Mouse (Mus musculus) A20 (cell line): Measurements from ENCODE around the gene Herc1.
"Not testable (repeated sequence)": the region's sequence is repeated elsewhere in the genome, so short reads cannot be mapped to it uniquely, and the experiment has no call there.

ENCODE experiments used
- DNase-seq: peaks from one replicate; pipeline ENCODE4 v3.0.0-alpha.2; 2011; ENCODE audit warnings: low read depth, low spot score

The Herc1 gene

DNA sequence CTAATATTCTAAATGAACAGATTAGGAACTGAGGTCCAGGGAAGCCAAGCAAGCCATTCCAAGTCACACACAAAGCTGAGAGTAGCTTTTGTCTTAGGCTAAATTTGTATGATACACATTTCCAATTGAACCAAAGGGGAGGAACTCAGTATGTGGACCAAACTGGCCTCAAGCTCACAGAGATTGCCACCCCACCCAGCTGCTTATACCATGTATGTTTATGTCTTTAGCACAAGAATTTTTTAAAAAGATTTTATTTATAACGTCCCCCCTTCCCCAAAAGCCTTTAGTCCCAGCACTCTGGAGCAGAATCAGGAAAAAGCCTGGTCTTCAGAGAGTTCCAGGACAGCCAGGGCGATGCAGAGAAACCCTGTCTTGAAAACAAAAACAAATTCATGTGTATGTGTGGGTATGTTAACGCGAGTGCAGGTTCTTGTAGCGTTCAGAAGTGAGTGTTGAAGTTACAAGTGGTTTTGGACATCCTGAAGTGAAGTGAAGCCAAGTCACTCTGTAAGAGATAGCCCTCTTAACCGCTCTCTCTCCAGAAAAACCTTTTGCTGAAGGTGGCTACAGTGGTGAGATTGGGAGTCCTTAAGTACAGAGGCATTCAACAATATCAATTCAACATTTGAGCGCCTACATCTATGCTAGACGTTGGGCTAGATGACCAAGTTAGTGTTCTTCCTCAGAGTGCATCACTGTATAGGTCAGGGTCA lies 948 bp upstream of the Herc1 start:
- no peak for DNase-seq

- no peak for DNase-seq
Measured at GRCm38 (mm10) chr9:66350788-66351430, 659 bp downstream of the Herc1 start.

- DNase-seq: no peak
Measured at GRCm38 (mm10) chr9:66352704-66353103, 2.5 kb downstream of the Herc1 start.

GRCm38 (mm10) chr9:66359135-66359534 lies 8.9 kb downstream of the Herc1 start:
- peak; percentile 59 for DNase-seq

GRCm38 (mm10) chr9:66360143-66360690 lies 10.0 kb downstream of the Herc1 start:
- DNase-seq: no peak

DNA sequence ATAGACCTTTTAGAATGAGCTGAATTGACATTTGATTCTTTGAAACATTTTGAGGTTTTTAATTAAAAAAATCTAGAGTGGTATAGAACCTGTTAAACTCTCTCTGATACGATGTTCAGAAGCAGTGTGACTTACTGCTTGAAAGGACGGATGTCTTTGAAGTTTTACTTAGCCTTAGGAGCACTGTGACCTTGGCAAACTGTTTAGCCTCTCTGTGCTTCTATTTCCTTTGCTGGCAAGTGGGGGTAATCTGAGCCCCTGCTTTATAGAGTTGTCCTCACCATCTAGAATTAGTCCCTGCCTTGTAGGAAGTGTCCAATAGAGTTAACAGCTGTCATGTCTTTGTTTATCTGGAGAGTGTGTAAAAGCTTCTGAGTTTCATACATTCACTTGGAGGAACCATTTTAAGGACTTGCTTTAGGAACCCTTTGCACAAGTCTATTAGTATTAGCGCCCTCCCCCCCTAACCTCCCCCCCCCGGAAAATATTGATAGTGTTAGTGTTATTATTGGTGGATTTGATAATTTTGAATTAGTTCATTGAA lies 18.7 kb downstream of the Herc1 start:
- DNase-seq: no peak

DNA sequence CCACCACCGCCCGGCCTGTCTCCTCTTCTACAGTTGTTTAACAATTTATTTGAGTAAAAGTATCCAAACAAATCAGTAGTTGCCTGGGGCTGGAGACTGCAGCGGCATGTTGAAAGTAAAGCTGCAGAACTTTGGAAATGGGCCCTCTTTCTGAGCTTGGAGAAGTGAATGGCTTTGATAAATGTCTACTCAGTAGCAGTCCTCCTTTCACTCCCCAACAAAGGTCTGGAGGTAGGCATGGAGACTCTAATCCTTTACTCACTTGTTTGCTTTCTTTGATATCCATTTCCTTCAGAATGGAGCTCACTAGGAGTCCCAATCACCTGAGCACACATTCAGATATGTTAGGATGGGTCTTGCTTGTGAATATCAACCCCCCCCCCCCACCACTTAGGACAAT lies 20.1 kb downstream of the Herc1 start:
- no peak for DNase-seq

DNA sequence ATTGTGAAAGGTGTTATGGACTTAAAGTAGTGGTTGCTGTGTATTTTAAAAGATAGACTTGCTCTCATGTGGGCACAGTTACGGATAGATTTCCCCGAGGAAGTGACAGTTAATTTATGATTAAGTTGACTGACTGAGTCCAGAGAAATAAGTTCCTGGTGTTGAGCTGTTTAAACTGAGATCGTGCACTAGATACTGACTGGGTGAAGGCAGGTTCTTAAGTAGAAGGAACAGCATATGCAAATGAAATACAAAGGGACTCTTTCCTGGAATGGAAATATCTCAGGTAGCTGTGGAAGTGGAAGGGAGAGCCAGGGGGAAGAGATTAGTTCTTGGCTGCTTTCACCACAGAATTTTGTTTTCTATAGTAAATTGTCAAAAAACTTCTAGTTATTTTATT lies 20.6 kb downstream of the Herc1 start:
- no peak for DNase-seq

GRCm38 (mm10) chr9:66373432-66373831 lies 23.2 kb downstream of the Herc1 start:
- no peak for DNase-seq

DNA sequence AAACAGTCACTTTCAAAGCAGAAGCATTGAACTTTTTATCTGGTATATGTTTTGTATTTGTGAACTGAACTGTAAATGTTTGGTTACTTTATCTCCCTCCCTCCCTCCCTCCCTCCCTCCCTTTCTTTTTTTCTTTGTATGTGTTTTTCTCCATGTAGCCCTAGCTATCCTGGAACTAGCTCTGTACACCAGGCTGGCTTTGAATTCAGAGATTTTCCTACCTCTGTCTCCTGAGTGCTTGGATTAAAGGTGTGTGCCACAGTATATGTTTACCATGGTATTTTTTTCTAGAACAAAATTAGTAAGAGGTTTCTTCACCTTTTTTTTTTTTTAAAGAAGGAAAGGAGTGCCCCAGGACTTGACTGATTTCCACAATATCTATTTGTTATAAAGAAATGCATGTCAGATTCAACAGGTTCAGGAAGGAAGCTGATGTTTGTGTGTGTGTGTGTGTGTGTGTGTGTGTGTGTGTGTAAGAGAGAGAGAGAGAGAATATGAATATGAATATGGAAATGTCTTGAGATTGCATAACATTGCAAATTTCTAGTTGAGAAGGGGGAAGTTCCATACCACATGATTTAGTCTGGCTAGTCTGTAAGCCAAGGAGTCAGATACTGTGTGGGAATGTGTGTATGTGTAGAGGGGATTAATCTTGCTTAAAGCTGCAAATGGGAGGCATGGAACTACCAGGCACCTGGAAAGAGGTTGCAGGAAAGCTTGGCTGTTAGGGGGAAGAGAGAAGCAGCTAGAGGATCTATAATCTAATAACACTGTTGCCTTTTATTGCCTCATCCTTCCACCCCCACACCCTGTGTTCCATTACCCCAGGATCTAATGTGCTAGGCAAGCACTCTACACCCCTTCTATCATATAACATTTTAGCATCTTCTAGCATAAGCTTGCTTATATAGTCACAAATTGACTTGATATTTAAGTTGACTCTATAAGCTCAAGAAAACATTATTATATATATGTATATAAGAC lies 24.5 kb downstream of the Herc1 start:
- peak; percentile 48 for DNase-seq

DNA sequence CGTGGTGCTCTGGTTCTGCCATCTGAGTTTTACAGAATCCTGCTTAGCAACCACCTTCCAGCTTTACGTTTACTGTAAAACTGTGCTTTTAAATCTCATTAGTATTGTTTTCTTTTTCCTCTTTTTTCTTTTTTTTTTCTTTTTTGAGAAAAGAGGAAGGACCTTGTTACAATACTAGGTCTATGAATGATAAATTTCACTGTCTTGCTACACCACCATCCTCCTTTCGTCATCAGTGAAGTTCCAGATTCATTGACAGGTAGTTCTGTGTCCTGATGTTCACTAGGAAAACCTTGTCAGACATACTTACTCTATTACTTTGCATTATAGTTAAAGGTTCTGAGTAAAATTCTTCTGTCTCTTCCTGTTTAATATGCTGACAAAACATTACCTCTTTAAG lies 33.2 kb downstream of the Herc1 start:
- no peak for DNase-seq

DNA sequence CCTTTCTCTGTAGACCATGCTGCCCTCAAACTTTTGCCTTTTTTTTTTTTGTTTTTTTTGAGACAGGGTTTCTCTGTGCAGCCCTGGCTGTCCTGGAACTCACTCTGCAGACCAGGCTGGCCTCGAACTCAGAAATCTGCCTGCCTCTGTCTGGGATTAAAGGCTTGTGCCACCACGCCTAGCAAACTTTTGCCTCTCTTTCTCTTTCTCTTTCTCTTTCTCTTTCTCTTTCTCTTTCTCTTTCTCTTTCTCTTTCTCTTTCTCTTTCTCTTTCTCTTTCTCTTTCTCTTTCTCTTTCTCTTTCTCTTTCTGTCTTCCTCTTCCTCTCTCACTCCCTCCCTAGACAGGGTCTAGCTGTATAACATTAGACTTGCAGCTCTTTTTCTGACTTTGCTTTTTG lies 40.1 kb downstream of the Herc1 start:
- DNase-seq: not testable (repeated sequence)

DNA sequence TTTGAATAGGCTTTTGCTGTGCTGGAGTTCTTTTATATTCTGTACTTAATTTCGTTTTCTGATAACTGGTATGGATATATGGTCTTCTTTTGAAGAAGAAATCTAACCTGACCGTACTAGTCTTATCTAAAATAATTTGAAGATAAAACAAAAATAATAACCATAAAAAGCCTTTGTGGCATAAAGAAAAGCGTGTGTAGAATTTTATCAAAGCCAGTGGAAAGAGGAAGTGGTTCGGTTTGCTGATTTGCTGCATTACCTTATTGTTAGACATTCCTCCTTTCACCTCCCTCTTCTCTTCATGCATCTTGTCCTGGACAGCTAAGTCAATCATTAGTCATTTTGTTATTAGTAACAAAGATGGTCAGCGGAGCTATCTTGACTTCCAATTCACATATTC lies 43.1 kb downstream of the Herc1 start:
- peak; percentile 30 for DNase-seq

DNA sequence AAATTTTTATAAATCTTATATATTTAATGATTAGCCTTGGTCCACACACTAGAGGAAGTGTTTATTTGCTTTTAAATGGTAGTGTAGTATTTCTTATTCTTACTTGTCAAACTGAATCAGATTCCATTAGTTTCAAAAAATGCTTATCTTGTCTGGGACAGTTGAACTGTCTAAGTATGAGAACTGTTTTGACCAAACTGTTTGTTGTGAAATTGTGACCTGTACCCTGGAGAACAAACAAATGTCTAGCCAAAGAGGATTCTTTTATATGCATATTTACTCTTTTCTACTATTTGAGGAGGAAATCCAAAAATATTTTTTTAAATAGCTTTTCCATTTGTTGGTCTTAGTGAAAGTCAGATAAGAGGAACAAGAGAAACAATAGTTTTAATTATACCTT lies 73.2 kb downstream of the Herc1 start:
- no peak for DNase-seq

- DNase-seq: no peak
Measured at GRCm38 (mm10) chr9:66440007-66440406, 89.8 kb downstream of the Herc1 start.

- no peak for DNase-seq
Measured at GRCm38 (mm10) chr9:66448253-66448652, 98.0 kb downstream of the Herc1 start.

DNA sequence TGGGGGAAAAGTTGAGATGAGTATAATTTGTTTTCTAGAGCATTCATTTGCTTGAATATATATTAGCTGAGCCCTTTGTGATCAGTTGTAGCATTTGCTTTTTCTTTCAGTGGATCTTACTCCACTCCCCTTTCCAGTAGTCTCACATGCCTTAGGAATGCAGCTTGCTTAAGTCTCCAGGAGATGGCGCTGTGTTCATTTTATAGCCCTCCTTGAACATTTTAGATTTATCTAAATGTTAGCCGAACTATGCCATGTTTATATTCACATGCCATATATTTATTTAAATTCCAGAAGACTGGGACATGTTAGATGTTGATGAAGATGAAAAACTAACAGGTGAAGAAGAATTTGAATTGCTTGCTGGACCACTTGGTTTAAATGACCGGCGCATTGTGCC lies 114.8 kb downstream of the Herc1 start:
- DNase-seq: peak; percentile 55

GRCm38 (mm10) chr9:66477785-66478184 lies 127.5 kb downstream of the Herc1 start:
- DNase-seq: no peak

DNA sequence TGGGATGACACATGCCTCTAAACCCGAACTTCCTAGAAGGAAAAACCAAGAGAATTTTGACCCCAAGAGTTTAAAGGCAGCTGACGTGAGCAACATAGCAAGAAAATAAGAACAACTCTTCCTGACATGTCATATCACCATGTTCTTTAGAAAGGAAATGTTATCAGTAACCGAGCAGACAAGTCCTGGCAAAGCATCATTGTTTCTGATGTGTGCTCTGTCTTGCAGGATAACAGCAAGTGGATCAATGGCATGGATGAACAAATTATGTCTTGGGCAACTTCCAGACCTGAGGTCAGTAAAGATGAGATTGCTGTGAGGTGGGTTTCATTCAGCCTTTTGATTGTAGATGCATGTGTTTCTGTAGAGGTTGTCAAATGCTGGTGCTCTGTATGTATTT lies 133.2 kb downstream of the Herc1 start:
- no peak for DNase-seq

GRCm38 (mm10) chr9:66488786-66489185 lies 138.5 kb downstream of the Herc1 start:
- DNase-seq: no peak

GRCm38 (mm10) chr9:66492361-66492760 lies 142.1 kb downstream of the Herc1 start:
- DNase-seq: peak; percentile 31

DNA sequence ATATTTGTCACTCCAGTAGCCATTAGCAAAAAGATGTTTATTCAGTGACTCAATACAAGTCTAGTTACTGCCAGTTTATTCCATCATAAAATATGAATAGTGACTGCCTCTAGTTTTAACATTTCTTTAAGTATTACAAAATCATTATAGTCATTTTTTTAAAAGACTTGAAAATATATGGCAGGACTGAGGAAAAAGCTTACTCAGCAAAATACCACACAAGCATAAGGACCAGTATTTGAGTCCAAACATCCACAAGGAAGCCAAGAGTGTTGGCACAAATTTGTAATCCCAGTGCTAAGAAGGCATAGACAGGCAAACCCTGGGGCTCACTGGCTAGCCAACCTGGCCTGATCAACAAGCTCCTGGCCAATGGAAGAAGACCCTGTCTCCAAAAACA lies 143.7 kb downstream of the Herc1 start:
- DNase-seq: no peak
